Comparison of ENCODE assay signal across 8 mouse cellular contexts in genomic region chr15:10486365-10486839, GRCm38 (mm10). TPM values are rescaled to one million over a fixed set of nuclear protein-coding genes. Genes with fewer than 3 reads are reported as not detected.
DNase-seq lines count a peak whose midpoint lies in the region; ATAC-seq and TF ChIP-seq lines count a peak whose summit lies in the region.

No protein-coding gene starts in this region.

- peak overlapping the region; percentile 78 for H3K4me3 ChIP-seq in cerebellum, adult 2 months (replicated peaks; ENCODE audit: insufficient read depth, low read depth, low read length)
- peak overlapping the region; percentile 76 for H3K4me3 ChIP-seq in thymus, adult 2 months (ENCODE audit: control insufficient read depth, insufficient read depth, low read length)
- H3K4me3 ChIP-seq in liver, embryonic 13.5 days (replicated peaks): peak overlapping the region; percentile 81

- no peak for TF ChIP-seq POLR2A in cerebellum, adult 2 months (IDR thresholded peaks at IDR 0.05; ENCODE audit: borderline replicate concordance, insufficient read depth, low read length)
- no peak for TF ChIP-seq POLR2A in thymus, adult 2 months (IDR thresholded peaks at IDR 0.05; ENCODE audit: control insufficient read depth, extremely low read depth, insufficient read depth, low read length, poor library complexity)

- H3K36me3 ChIP-seq in thymus, adult 2 months (ENCODE audit: control insufficient read depth, insufficient read depth, low read length): peaks cover 6% of the 10 kb centered on the region; the same call in 1 of the 2 replicates
- H3K36me3 ChIP-seq in liver, embryonic 13.5 days: peaks cover 39% of the 10 kb centered on the region

- H3K4me1 ChIP-seq in cerebellum, adult 2 months (ENCODE audit: control insufficient read depth, insufficient read depth, low read length): no peaks in the 10 kb centered on the region; the same call in 1 of the 2 replicates
- H3K4me1 ChIP-seq in thymus, adult 2 months (replicated peaks; ENCODE audit: control insufficient read depth, insufficient read depth, low read length): no peaks in the 10 kb centered on the region
- peaks cover 26% of the 10 kb centered on the region for H3K4me1 ChIP-seq in liver, embryonic 13.5 days (replicated peaks)

- TF ChIP-seq CTCF in cerebellum, adult 2 months (IDR thresholded peaks at IDR 0.05; ENCODE audit: borderline replicate concordance, insufficient read depth, low read depth, low read length): no peak
- TF ChIP-seq CTCF in thymus, adult 2 months (IDR thresholded peaks at IDR 0.05; ENCODE audit: borderline replicate concordance, control insufficient read depth, extremely low read depth, insufficient read depth, low read length, poor library complexity): no peak

- peak overlapping the region; percentile 38; the same call in 1 of the 2 replicates for H3K27ac ChIP-seq in cerebellum, adult 2 months (ENCODE audit: insufficient read depth, low read length)
- peak overlapping the region; percentile 13; the same call in 1 of the 2 replicates for H3K27ac ChIP-seq in thymus, adult 2 months (ENCODE audit: control insufficient read depth, insufficient read depth, low read length)
- peak overlapping the region; percentile 69 for H3K27ac ChIP-seq in liver, embryonic 13.5 days

- H3K9ac ChIP-seq in liver, embryonic 13.5 days: peak overlapping the region; percentile 89

- ATAC-seq in liver, embryonic 13.5 days (ENCODE audit: low read depth): no peak

- no peaks in the 10 kb centered on the region for H3K9me3 ChIP-seq in liver, embryonic 13.5 days (replicated peaks)

- H3K27me3 ChIP-seq in cerebellum, adult 2 months (ENCODE audit: control insufficient read depth, insufficient read depth, low read length): no peaks in the 10 kb centered on the region
- H3K27me3 ChIP-seq in thymus, adult 2 months (ENCODE audit: control insufficient read depth, insufficient read depth, low read length): no peaks in the 10 kb centered on the region
- no peaks in the 10 kb centered on the region for H3K27me3 ChIP-seq in liver, embryonic 13.5 days

- H3K4me2 ChIP-seq in liver, embryonic 13.5 days: peak overlapping the region; percentile 83

- no peak for DNase-seq in cerebellum, adult 2 months
- no peak for DNase-seq in cerebellum, adult 11-12 months
- no peak for DNase-seq in thymus, adult 2 months
- DNase-seq in thymus, postnatal 10 days (ENCODE audit: low spot score in 2 of 2): no peak
- DNase-seq in liver, embryonic 13.5 days: no peak
- no peak for DNase-seq in frontal cortex, postnatal 25 days (ENCODE audit: low spot score in 2 of 2)
- no peak for DNase-seq in urinary bladder, postnatal 36 days (ENCODE audit: low spot score in 2 of 2)
- DNase-seq in gastrocnemius, postnatal 10 days: no peak

- WGBS in cerebellum, adult 2 months: under 1% methylated on average over 18 of the region's 18 CpGs
- WGBS in thymus, adult 2 months: 1% methylated on average over 18 of the region's 18 CpGs
- under 1% methylated on average over 18 of the region's 18 CpGs for WGBS in liver, embryonic 13.5 days (ENCODE audit: insufficient replicate concordance)

RNA-seq across cellular contexts. Expression of gene Rad1, which starts 0.6 kb away (rescaled TPM):
- polyA plus RNA-seq in cerebellum, adult 2 months (2012; rRNA removed): 15.2 and 15.9 TPM in 2 replicates
- 16.0 and 16.1 TPM in 2 replicates for polyA plus RNA-seq in thymus, adult 2 months (2012; rRNA removed)
- 21.6 and 26.4 TPM in 2 replicates for polyA plus RNA-seq in liver, embryonic 13.5 days (2015; fragmentation: Nextera tagmentation; extraction: Ambion mirVana)
- 1 to 10 TPM; 6.1 to 7.8 TPM for total RNA-seq in gastrocnemius, postnatal 10 days (2021)

RNA-seq across cellular contexts. Expression of gene Brix1, which starts 0.7 kb away (rescaled TPM):
- polyA plus RNA-seq in cerebellum, adult 2 months (2012; rRNA removed): 12.7 and 13.3 TPM in 2 replicates
- 1.7 and 2.4 TPM in 2 replicates for polyA plus RNA-seq in thymus, adult 2 months (2012; rRNA removed)
- polyA plus RNA-seq in liver, embryonic 13.5 days (2015; fragmentation: Nextera tagmentation; extraction: Ambion mirVana): 96.7 and 125 TPM in 2 replicates
- 10 to 100 TPM; 23.0 to 26.3 TPM for total RNA-seq in gastrocnemius, postnatal 10 days (2021)

RNA-seq across cellular contexts. Expression of gene Dnajc21, which starts 16.1 kb away (rescaled TPM):
- polyA plus RNA-seq in cerebellum, adult 2 months (2012; rRNA removed): 17.6 and 19.2 TPM in 2 replicates
- polyA plus RNA-seq in thymus, adult 2 months (2012; rRNA removed): 1.5 and 1.8 TPM in 2 replicates
- polyA plus RNA-seq in liver, embryonic 13.5 days (2015; fragmentation: Nextera tagmentation; extraction: Ambion mirVana): 5.8 and 7.5 TPM in 2 replicates
- 10 to 100 TPM; 26.3 to 28.6 TPM for total RNA-seq in gastrocnemius, postnatal 10 days (2021)

Comparison
In these comparisons a context has a peak if more than half of its experiments do, and no peak if none do; other contexts are left out.
1. H3K27ac ChIP-seq: peak in every context shown above with its lines; median percentile 69 in liver, embryonic 13.5 days; 38 in cerebellum, adult 2 months; 13 in thymus, adult 2 months.